Mouse (Mus musculus): ENCODE data around the gene Ndufaf2. TPM values are rescaled to one million over a fixed set of nuclear protein-coding genes. Genes with fewer than 3 reads are reported as not detected.

Gene Ndufaf2
- polyA plus RNA-seq, 1 experiment from 2014 or later: 73.3 TPM

DNA sequence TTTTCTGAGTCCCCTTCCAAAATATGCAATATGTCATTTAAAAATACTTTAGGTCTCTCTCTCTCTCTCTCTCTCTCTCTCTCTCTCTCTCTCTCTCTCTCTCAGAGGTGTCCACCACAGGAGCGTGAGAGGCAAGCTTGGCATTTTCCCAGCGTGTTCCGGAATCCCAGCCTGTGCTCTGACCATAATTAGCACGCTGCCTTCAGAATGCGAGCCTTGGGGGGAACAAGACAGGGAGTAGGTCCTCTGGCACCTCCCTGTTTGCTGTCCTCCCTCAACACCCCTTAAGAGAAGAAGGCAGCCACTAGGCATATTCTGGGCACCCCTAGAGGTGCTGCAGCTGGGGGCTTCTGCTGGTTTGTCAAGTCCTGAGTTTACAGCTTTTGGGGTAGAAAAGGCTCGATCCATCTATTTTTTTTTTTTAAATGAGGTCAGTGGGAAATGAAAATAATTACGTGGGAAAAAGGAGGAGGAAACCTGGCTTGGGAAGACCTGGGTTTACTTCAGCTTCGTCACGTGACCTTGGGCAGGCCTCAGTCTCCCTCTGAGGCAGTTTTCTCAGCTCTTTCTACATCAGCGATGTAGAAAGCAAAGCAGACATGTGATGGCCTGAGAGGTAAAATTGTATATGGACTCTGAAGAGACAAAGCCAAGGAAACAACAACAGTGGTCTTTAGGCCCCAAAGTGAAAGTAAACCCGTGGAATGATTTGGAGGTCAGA lies 187.8 kb downstream of the Ndufaf2 start:
- H3K9ac ChIP-seq (ENCODE audit: low read length): no peak overlapping the region
- WGBS: 72% methylated on average over 11 of the region's 11 CpGs
- ATAC-seq (replicated peaks; ENCODE audit: low FRiP score, low TSS enrichment, low read depth) (no peak), DNase-seq (ENCODE audit: low spot score) (no peak)
- H3K4me3 ChIP-seq (ENCODE audit: low read depth, low read length): no peak overlapping the region
- no peak overlapping the region for H3K4me2 ChIP-seq (ENCODE audit: low read length)
- no peaks in the 10 kb centered on the region; the same call in 1 of the 2 replicates for H3K4me1 ChIP-seq (replicated peaks; ENCODE audit: control insufficient read depth, insufficient read depth, low read length)
- H3K36me3 ChIP-seq (ENCODE audit: control insufficient read depth, insufficient read depth, low read length): no peaks in the 10 kb centered on the region
- H3K27me3 ChIP-seq (replicated peaks; ENCODE audit: control insufficient read depth, insufficient read depth, low read length): no peaks in the 10 kb centered on the region
- no peak overlapping the region for H3K27ac ChIP-seq (ENCODE audit: low read depth)
- no peaks in the 10 kb centered on the region for H3K9me3 ChIP-seq (ENCODE audit: control insufficient read depth, low read length)

DNA sequence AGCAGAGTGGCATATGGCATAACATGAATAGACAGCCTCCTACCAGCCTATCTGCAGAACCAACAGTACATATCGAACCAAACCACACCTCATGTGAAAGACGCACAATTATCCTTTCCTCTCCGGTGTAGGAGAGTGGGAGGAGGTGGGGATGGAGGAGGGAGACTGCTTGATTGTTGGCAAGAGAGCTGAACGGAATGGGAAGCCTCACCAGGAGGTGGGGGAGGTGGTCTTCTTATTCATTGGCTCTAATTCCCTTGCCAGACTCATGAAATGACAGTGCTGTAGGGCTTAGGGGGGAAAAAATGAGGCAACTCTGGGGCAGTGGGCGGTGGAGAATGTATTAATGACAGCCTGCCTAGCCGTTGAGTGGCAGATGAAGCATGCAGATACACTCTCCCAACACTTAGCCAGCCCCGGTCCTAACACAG lies 188.4 kb downstream of the Ndufaf2 start:
- Histone ChIP-seq H3K9me3 (ENCODE audit: control insufficient read depth, low read length) (no peaks in the 10 kb centered on the region), H3K27ac (ENCODE audit: low read depth) (no peak overlapping the region), H3K36me3 (ENCODE audit: control insufficient read depth, insufficient read depth, low read length) (no peaks in the 10 kb centered on the region), H3K4me3 (ENCODE audit: low read depth, low read length) (no peak overlapping the region), H3K9ac (ENCODE audit: low read length) (no peak overlapping the region), H3K27me3 (replicated peaks; ENCODE audit: control insufficient read depth, insufficient read depth, low read length) (no peaks in the 10 kb centered on the region), H3K4me1 (replicated peaks; ENCODE audit: control insufficient read depth, insufficient read depth, low read length) (no peaks in the 10 kb centered on the region; the same call in 1 of the 2 replicates), H3K4me2 (ENCODE audit: low read length) (no peak overlapping the region)
- ATAC-seq (replicated peaks; ENCODE audit: low FRiP score, low TSS enrichment, low read depth): no peak
- no peak for DNase-seq (ENCODE audit: low spot score)
- 37% methylated on average over 7 of the region's 7 CpGs for WGBS

DNA sequence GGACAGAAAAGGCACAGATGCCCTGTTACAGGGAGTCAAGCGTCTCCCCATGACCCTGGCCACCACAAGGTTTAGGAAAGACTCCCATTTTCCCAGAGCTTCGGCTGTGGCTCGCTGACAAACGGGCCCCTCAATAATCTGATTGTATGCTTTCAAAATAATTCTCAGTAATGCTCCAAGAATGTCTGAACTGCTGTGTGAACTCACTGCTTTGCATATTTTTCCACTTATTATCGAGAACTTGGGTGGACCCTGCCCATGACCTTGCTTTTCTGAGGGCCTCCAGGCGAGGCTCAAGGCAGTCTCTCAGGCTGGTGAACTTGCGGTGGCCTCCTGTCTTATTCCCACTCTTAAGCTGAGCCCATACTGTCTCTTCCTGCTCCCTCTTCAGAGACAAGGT lies 193.8 kb downstream of the Ndufaf2 start:
- H3K27ac ChIP-seq (ENCODE audit: low read depth): no peak overlapping the region

GRCm38 (mm10) chr13:107963471-107963870 lies 195.0 kb downstream of the Ndufaf2 start:
- no peak for ATAC-seq (replicated peaks; ENCODE audit: low FRiP score, low TSS enrichment, low read depth)
- H3K27ac ChIP-seq (ENCODE audit: low read depth): no peak overlapping the region

More for the DNA sequence above, 193.8 kb downstream of the Ndufaf2 start:
- no peaks in the 10 kb centered on the region for H3K9me3 ChIP-seq (ENCODE audit: control insufficient read depth, low read length)
- 65% methylated on average over 7 of the region's 7 CpGs for WGBS
- peaks cover 9% of the 10 kb centered on the region for H3K4me1 ChIP-seq (replicated peaks; ENCODE audit: control insufficient read depth, insufficient read depth, low read length)
- H3K27me3 ChIP-seq (replicated peaks; ENCODE audit: control insufficient read depth, insufficient read depth, low read length): no peaks in the 10 kb centered on the region
- H3K36me3 ChIP-seq (ENCODE audit: control insufficient read depth, insufficient read depth, low read length): no peaks in the 10 kb centered on the region
- no peak overlapping the region for H3K4me3 ChIP-seq (ENCODE audit: low read depth, low read length)
- ATAC-seq (replicated peaks; ENCODE audit: low FRiP score, low TSS enrichment, low read depth) (no peak), DNase-seq (ENCODE audit: low spot score) (no peak)
- H3K4me2 ChIP-seq (ENCODE audit: low read length): no peak overlapping the region
- no peak overlapping the region for H3K9ac ChIP-seq (ENCODE audit: low read length)

GRCm38 (mm10) chr13:107962741-107963140 lies 195.7 kb downstream of the Ndufaf2 start:
- Histone ChIP-seq H3K4me1 (replicated peaks; ENCODE audit: control insufficient read depth, insufficient read depth, low read length) (peaks cover 16% of the 10 kb centered on the region), H3K36me3 (ENCODE audit: control insufficient read depth, insufficient read depth, low read length) (no peaks in the 10 kb centered on the region), H3K9ac (ENCODE audit: low read length) (no peak overlapping the region), H3K27me3 (replicated peaks; ENCODE audit: control insufficient read depth, insufficient read depth, low read length) (no peaks in the 10 kb centered on the region), H3K4me3 (ENCODE audit: low read depth, low read length) (no peak overlapping the region), H3K9me3 (ENCODE audit: control insufficient read depth, low read length) (no peaks in the 10 kb centered on the region), H3K4me2 (ENCODE audit: low read length) (no peak overlapping the region), H3K27ac (ENCODE audit: low read depth) (no peak overlapping the region)
- WGBS: 64% methylated on average over 4 of the region's 4 CpGs
- ATAC-seq (replicated peaks; ENCODE audit: low FRiP score, low TSS enrichment, low read depth) (no peak), DNase-seq (ENCODE audit: low spot score) (no peak)

More at GRCm38 (mm10) chr13:107963471-107963870, 195.0 kb downstream of the Ndufaf2 start:
- Histone ChIP-seq H3K9ac (ENCODE audit: low read length) (no peak overlapping the region), H3K4me3 (ENCODE audit: low read depth, low read length) (no peak overlapping the region), H3K36me3 (ENCODE audit: control insufficient read depth, insufficient read depth, low read length) (no peaks in the 10 kb centered on the region), H3K9me3 (ENCODE audit: control insufficient read depth, low read length) (no peaks in the 10 kb centered on the region), H3K4me1 (replicated peaks; ENCODE audit: control insufficient read depth, insufficient read depth, low read length) (peaks cover 16% of the 10 kb centered on the region), H3K27me3 (replicated peaks; ENCODE audit: control insufficient read depth, insufficient read depth, low read length) (no peaks in the 10 kb centered on the region), H3K4me2 (ENCODE audit: low read length) (no peak overlapping the region)
- no peak for DNase-seq (ENCODE audit: low spot score)
- 61% methylated on average over 11 of the region's 11 CpGs for WGBS

GRCm38 (mm10) chr13:107961972-107962371 lies 196.5 kb downstream of the Ndufaf2 start:
- 59% methylated on average over 4 of the region's 4 CpGs for WGBS

GRCm38 (mm10) chr13:107961501-107961900 lies 196.9 kb downstream of the Ndufaf2 start:
- Histone ChIP-seq H3K9me3 (ENCODE audit: control insufficient read depth, low read length) (no peaks in the 10 kb centered on the region), H3K27me3 (replicated peaks; ENCODE audit: control insufficient read depth, insufficient read depth, low read length) (no peaks in the 10 kb centered on the region), H3K4me3 (ENCODE audit: low read depth, low read length) (no peak overlapping the region), H3K4me2 (ENCODE audit: low read length) (no peak overlapping the region), H3K4me1 (replicated peaks; ENCODE audit: control insufficient read depth, insufficient read depth, low read length) (peaks cover 16% of the 10 kb centered on the region), H3K36me3 (ENCODE audit: control insufficient read depth, insufficient read depth, low read length) (no peaks in the 10 kb centered on the region), H3K9ac (ENCODE audit: low read length) (no peak overlapping the region), H3K27ac (ENCODE audit: low read depth) (peak overlapping the region; percentile 69)
- WGBS: 73% methylated on average over 4 of the region's 4 CpGs
- ATAC-seq (replicated peaks; ENCODE audit: low FRiP score, low TSS enrichment, low read depth) (no peak), DNase-seq (ENCODE audit: low spot score) (no peak)

More at GRCm38 (mm10) chr13:107961972-107962371, 196.5 kb downstream of the Ndufaf2 start:
- ATAC-seq (replicated peaks; ENCODE audit: low FRiP score, low TSS enrichment, low read depth): peak; percentile 82
- Histone ChIP-seq H3K4me2 (ENCODE audit: low read length) (no peak overlapping the region), H3K27ac (ENCODE audit: low read depth) (peak overlapping the region; percentile 69), H3K9ac (ENCODE audit: low read length) (no peak overlapping the region), H3K27me3 (replicated peaks; ENCODE audit: control insufficient read depth, insufficient read depth, low read length) (no peaks in the 10 kb centered on the region), H3K36me3 (ENCODE audit: control insufficient read depth, insufficient read depth, low read length) (no peaks in the 10 kb centered on the region), H3K4me1 (replicated peaks; ENCODE audit: control insufficient read depth, insufficient read depth, low read length) (peaks cover 16% of the 10 kb centered on the region), H3K4me3 (ENCODE audit: low read depth, low read length) (no peak overlapping the region), H3K9me3 (ENCODE audit: control insufficient read depth, low read length) (no peaks in the 10 kb centered on the region)
- no peak for DNase-seq (ENCODE audit: low spot score)

GRCm38 (mm10) chr13:107960549-107960948 lies 197.9 kb downstream of the Ndufaf2 start:
- H3K36me3 ChIP-seq (ENCODE audit: control insufficient read depth, insufficient read depth, low read length): no peaks in the 10 kb centered on the region
- no peak for ATAC-seq (replicated peaks; ENCODE audit: low FRiP score, low TSS enrichment, low read depth)
- 93% methylated on average over 5 of the region's 5 CpGs for WGBS
- no peak overlapping the region for H3K9ac ChIP-seq (ENCODE audit: low read length)
- no peaks in the 10 kb centered on the region for H3K9me3 ChIP-seq (ENCODE audit: control insufficient read depth, low read length)
- H3K4me3 ChIP-seq (ENCODE audit: low read depth, low read length): no peak overlapping the region
- H3K4me1 ChIP-seq (replicated peaks; ENCODE audit: control insufficient read depth, insufficient read depth, low read length): peaks cover 22% of the 10 kb centered on the region
- H3K27ac ChIP-seq (ENCODE audit: low read depth): no peak overlapping the region
- H3K27me3 ChIP-seq (replicated peaks; ENCODE audit: control insufficient read depth, insufficient read depth, low read length): no peaks in the 10 kb centered on the region
- no peak overlapping the region for H3K4me2 ChIP-seq (ENCODE audit: low read length)
- no peak for DNase-seq (ENCODE audit: low spot score)

- whole genome bisulfite sequencing: 80% methylated on average over 4 of the region's 4 CpGs
- Histone ChIP-seq H3K9ac (ENCODE audit: low read length) (no peak overlapping the region), H3K4me1 (replicated peaks; ENCODE audit: control insufficient read depth, insufficient read depth, low read length) (peaks cover 26% of the 10 kb centered on the region), H3K36me3 (ENCODE audit: control insufficient read depth, insufficient read depth, low read length) (no peaks in the 10 kb centered on the region), H3K27me3 (replicated peaks; ENCODE audit: control insufficient read depth, insufficient read depth, low read length) (no peaks in the 10 kb centered on the region), H3K4me2 (ENCODE audit: low read length) (no peak overlapping the region), H3K4me3 (ENCODE audit: low read depth, low read length) (no peak overlapping the region), H3K9me3 (ENCODE audit: control insufficient read depth, low read length) (no peaks in the 10 kb centered on the region), H3K27ac (ENCODE audit: low read depth) (no peak overlapping the region)
- ATAC-seq (replicated peaks; ENCODE audit: low FRiP score, low TSS enrichment, low read depth): no peak
- DNase-seq (ENCODE audit: low spot score): no peak
Measured at GRCm38 (mm10) chr13:107959891-107960290, 198.5 kb downstream of the Ndufaf2 start.

All from intestine, embryonic 14.5 days (tissue).